Mouse (Mus musculus): ENCODE results near the gene Iqgap1. TPM values are rescaled to one million over a fixed set of nuclear protein-coding genes. Genes with fewer than 3 reads are reported as not detected.
"Not testable (repeated sequence)": the region's sequence is repeated elsewhere in the genome, so short reads cannot be mapped to it uniquely, and the experiment has no call there.

The Iqgap1 gene
- polyA plus RNA-seq, 1 experiment from 2014 or later: 28.0 TPM

DNA sequence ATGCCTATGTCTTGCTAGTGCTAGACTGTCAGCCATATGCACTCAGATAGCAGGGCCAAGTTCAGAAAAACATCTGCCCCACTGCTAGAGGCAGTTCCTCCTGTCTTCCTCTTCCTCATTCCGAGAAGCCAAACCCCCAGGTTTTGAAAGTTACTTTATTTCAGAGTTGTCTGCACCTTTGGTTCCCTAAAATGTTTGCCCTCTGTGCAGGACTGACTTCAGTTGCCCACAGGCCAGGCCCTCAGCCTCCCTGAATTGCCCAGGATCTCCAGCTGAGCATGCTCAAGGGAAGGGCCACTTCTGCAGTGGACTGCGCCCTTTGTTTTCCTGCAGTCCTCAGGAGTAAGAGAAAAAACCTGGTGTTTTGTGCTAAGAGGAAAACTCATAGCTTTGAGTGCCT lies 71.7 kb downstream of the Iqgap1 start:
- H3K4me2 ChIP-seq (ENCODE audit: low read depth, low read length, severe bottlenecking): no peak overlapping the region
- no peaks in the 10 kb centered on the region for H3K4me1 ChIP-seq (replicated peaks; ENCODE audit: control insufficient read depth, insufficient read depth, low read length)
- DNase-seq (ENCODE audit: low spot score) (no peak), ATAC-seq (replicated peaks; ENCODE audit: low FRiP score) (no peak)
- H3K27me3 ChIP-seq (ENCODE audit: control insufficient read depth, insufficient read depth, low read length): no peaks in the 10 kb centered on the region
- no peaks in the 10 kb centered on the region; the same call in 1 of the 2 replicates for H3K36me3 ChIP-seq (ENCODE audit: control insufficient read depth, insufficient read depth, low read length)
- H3K27ac ChIP-seq (ENCODE audit: low read depth, low read length): no peak overlapping the region
- no peak overlapping the region for H3K4me3 ChIP-seq (ENCODE audit: low read depth, low read length)
- no peaks in the 10 kb centered on the region for H3K9me3 ChIP-seq (ENCODE audit: control insufficient read depth, low read length)
- whole genome bisulfite sequencing: 83% methylated on average over 2 of the region's 2 CpGs
- H3K9ac ChIP-seq (ENCODE audit: low read length): no peak overlapping the region

GRCm38 (mm10) chr7:80753613-80754012 lies 72.2 kb downstream of the Iqgap1 start:
- Histone ChIP-seq H3K27me3 (ENCODE audit: control insufficient read depth, insufficient read depth, low read length) (no peaks in the 10 kb centered on the region), H3K36me3 (ENCODE audit: control insufficient read depth, insufficient read depth, low read length) (no peaks in the 10 kb centered on the region; the same call in 1 of the 2 replicates), H3K4me2 (ENCODE audit: low read depth, low read length, severe bottlenecking) (no peak overlapping the region), H3K4me3 (ENCODE audit: low read depth, low read length) (no peak overlapping the region), H3K9ac (ENCODE audit: low read length) (no peak overlapping the region), H3K9me3 (ENCODE audit: control insufficient read depth, low read length) (no peaks in the 10 kb centered on the region), H3K27ac (ENCODE audit: low read depth, low read length) (no peak overlapping the region), H3K4me1 (replicated peaks; ENCODE audit: control insufficient read depth, insufficient read depth, low read length) (no peaks in the 10 kb centered on the region)
- ATAC-seq (replicated peaks; ENCODE audit: low FRiP score) (no peak), DNase-seq (ENCODE audit: low spot score) (no peak)
- WGBS: 93% methylated on average over 2 of the region's 2 CpGs

- no peak for DNase-seq (ENCODE audit: low spot score)
- Histone ChIP-seq H3K4me1 (replicated peaks; ENCODE audit: control insufficient read depth, insufficient read depth, low read length) (peaks cover 13% of the 10 kb centered on the region), H3K9me3 (ENCODE audit: control insufficient read depth, low read length) (no peaks in the 10 kb centered on the region), H3K27me3 (ENCODE audit: control insufficient read depth, insufficient read depth, low read length) (no peaks in the 10 kb centered on the region), H3K4me3 (ENCODE audit: low read depth, low read length) (no peak overlapping the region), H3K27ac (ENCODE audit: low read depth, low read length) (no peak overlapping the region), H3K36me3 (ENCODE audit: control insufficient read depth, insufficient read depth, low read length) (no peaks in the 10 kb centered on the region; the same call in 1 of the 2 replicates), H3K9ac (ENCODE audit: low read length) (no peak overlapping the region), H3K4me2 (ENCODE audit: low read depth, low read length, severe bottlenecking) (no peak overlapping the region)
- no peak for ATAC-seq (replicated peaks; ENCODE audit: low FRiP score)
- 71% methylated on average over 6 of the region's 6 CpGs for WGBS
These were observed 76.2 kb downstream of the Iqgap1 start for GRCm38 (mm10) chr7:80749624-80750023.

DNA sequence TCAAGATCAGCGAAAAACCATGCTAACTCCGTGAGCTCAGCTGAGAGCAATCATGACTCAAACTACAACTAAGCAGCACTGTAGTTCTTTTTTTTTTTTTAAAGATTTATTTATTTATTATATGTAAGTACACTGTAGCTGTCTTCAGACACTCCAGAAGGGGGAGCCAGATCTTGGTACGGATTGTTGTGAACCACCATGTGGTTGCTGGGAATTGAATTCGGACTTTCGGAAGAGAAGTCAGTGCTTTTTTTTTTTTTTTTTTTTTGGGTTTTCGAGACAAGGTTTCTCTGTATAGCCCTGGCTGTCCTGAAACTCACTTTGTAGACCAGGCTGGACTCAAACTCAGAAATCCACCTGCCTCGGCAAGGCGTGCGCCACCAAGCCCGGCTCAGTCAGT lies 76.7 kb downstream of the Iqgap1 start:
- H3K36me3 ChIP-seq (ENCODE audit: control insufficient read depth, insufficient read depth, low read length); H3K9me3 ChIP-seq (ENCODE audit: control insufficient read depth, low read length): not testable (repeated sequence)
- 92% methylated on average over 10 of the region's 10 CpGs for WGBS

DNA sequence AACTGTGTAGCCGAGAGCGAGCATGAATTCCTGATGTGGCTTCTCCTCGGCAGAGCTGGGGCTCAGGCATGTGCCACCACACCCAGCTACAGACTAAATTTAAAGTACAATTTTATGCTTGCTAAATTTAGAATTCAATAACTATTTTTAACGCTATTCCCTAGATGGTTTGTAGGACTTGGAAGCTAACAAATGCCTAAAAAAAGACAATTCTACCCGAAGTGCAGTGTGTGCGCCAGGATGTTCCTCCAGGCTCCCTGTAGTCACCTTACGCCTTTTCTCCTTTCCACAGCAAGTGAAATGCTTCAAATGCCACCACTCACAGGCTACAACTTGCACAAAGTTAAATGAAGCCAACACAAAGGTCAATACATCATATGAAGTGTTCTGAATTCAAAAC lies 78.4 kb downstream of the Iqgap1 start:
- Histone ChIP-seq H3K4me1 (replicated peaks; ENCODE audit: control insufficient read depth, insufficient read depth, low read length) (peaks cover 13% of the 10 kb centered on the region), H3K27ac (ENCODE audit: low read depth, low read length) (peak overlapping the region; percentile 8; the same call in 1 of the 2 replicates), H3K9ac (ENCODE audit: low read length) (no peak overlapping the region), H3K4me2 (ENCODE audit: low read depth, low read length, severe bottlenecking) (no peak overlapping the region), H3K27me3 (ENCODE audit: control insufficient read depth, insufficient read depth, low read length) (no peaks in the 10 kb centered on the region), H3K36me3 (ENCODE audit: control insufficient read depth, insufficient read depth, low read length) (no peaks in the 10 kb centered on the region; the same call in 1 of the 2 replicates), H3K4me3 (ENCODE audit: low read depth, low read length) (no peak overlapping the region), H3K9me3 (ENCODE audit: control insufficient read depth, low read length) (no peaks in the 10 kb centered on the region)
- DNase-seq (ENCODE audit: low spot score) (no peak), ATAC-seq (replicated peaks; ENCODE audit: low FRiP score) (no peak)
- 74% methylated on average over 7 of the region's 7 CpGs for WGBS

More for the DNA sequence above, 76.7 kb downstream of the Iqgap1 start:
- not testable (repeated sequence) for H3K4me3 ChIP-seq (ENCODE audit: low read depth, low read length); H3K27ac ChIP-seq (ENCODE audit: low read depth, low read length); ATAC-seq (replicated peaks; ENCODE audit: low FRiP score); H3K4me2 ChIP-seq (ENCODE audit: low read depth, low read length, severe bottlenecking); DNase-seq (ENCODE audit: low spot score); H3K27me3 ChIP-seq (ENCODE audit: control insufficient read depth, insufficient read depth, low read length); H3K9ac ChIP-seq (ENCODE audit: low read length)
- H3K4me1 ChIP-seq (replicated peaks; ENCODE audit: control insufficient read depth, insufficient read depth, low read length): peaks cover 13% of the 10 kb centered on the region

DNA sequence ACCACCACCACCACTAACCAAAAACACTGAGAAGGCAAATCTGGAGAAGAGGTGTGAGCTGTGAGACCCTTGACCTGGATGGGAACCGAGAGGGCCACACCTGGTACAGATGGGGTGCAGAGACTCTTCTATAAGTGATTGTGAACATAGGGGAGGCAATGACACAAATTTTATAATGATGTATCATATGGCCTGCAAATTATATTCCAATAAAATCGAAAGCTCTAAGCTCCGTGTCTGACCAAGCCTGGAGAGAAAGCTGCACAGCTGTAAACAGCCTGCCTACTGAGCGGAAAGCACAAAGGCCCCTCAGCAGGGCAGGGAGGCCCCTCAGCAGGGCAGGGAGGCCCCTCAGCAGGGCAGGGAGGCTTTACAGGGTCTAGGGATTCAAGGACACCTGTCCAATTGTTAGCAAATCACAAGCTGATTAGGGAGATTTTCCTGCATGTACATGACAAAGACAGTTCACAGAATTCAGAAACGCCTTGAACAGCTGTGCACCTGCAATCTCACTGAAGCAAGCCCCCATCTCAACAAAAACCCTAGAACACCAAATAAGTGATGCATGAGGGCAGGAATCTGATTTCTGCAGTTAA lies 79.5 kb downstream of the Iqgap1 start:
- ATAC-seq (replicated peaks; ENCODE audit: low FRiP score) (peak; percentile 72), DNase-seq (ENCODE audit: low spot score) (peak; percentile 59)
- Histone ChIP-seq H3K9ac (ENCODE audit: low read length) (peak overlapping the region; percentile 4; the same call in 1 of the 2 replicates), H3K4me2 (ENCODE audit: low read depth, low read length, severe bottlenecking) (peak overlapping the region; percentile 3; the same call in 1 of the 2 replicates), H3K27ac (ENCODE audit: low read depth, low read length) (peak overlapping the region; percentile 8), H3K4me1 (replicated peaks; ENCODE audit: control insufficient read depth, insufficient read depth, low read length) (peaks cover 13% of the 10 kb centered on the region), H3K27me3 (ENCODE audit: control insufficient read depth, insufficient read depth, low read length) (no peaks in the 10 kb centered on the region), H3K36me3 (ENCODE audit: control insufficient read depth, insufficient read depth, low read length) (no peaks in the 10 kb centered on the region; the same call in 1 of the 2 replicates), H3K4me3 (ENCODE audit: low read depth, low read length) (no peak overlapping the region), H3K9me3 (ENCODE audit: control insufficient read depth, low read length) (no peaks in the 10 kb centered on the region)
- WGBS: 5% methylated on average over 5 of the region's 5 CpGs

GRCm38 (mm10) chr7:80745746-80746145 lies 80.0 kb downstream of the Iqgap1 start:
- peak overlapping the region; percentile 8; the same call in 1 of the 2 replicates for H3K27ac ChIP-seq (ENCODE audit: low read depth, low read length)
- no peaks in the 10 kb centered on the region for H3K27me3 ChIP-seq (ENCODE audit: control insufficient read depth, insufficient read depth, low read length)
- H3K4me3 ChIP-seq (ENCODE audit: low read depth, low read length): no peak overlapping the region
- no peak overlapping the region; the same call in 1 of the 2 replicates for H3K9ac ChIP-seq (ENCODE audit: low read length)
- DNase-seq (ENCODE audit: low spot score) (no peak), ATAC-seq (replicated peaks; ENCODE audit: low FRiP score) (0 out of 2 replicates have a peak, but pooled peaks have one; percentile 20)
- no peaks in the 10 kb centered on the region; the same call in 1 of the 2 replicates for H3K36me3 ChIP-seq (ENCODE audit: control insufficient read depth, insufficient read depth, low read length)
- H3K4me2 ChIP-seq (ENCODE audit: low read depth, low read length, severe bottlenecking): peak overlapping the region; percentile 3; the same call in 1 of the 2 replicates
- WGBS: 2% methylated on average over 3 of the region's 3 CpGs
- H3K4me1 ChIP-seq (replicated peaks; ENCODE audit: control insufficient read depth, insufficient read depth, low read length): peaks cover 13% of the 10 kb centered on the region
- no peaks in the 10 kb centered on the region for H3K9me3 ChIP-seq (ENCODE audit: control insufficient read depth, low read length)

DNA sequence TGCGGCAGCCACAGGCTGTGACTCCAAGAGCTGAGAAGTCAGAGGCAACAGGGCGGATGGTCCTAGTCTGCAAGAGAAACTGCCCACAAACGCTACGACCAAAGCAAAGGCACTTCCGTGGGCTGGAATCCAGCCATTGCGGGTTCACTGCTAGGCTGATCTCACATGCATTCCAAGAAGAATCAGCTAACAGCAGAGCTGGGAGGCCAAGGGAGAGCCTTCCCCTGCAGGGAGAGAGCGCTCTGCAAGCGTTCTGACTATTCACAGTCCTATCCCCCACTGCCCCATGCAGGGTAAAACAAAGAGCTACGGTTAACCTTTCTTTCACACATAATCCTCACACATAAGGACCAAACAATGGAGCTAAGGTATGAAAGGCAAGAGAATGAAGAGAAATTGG lies 80.5 kb downstream of the Iqgap1 start:
- WGBS: 10% methylated on average over 9 of the region's 9 CpGs
- Histone ChIP-seq H3K4me3 (ENCODE audit: low read depth, low read length) (no peak overlapping the region), H3K9ac (ENCODE audit: low read length) (peak overlapping the region; percentile 9), H3K9me3 (ENCODE audit: control insufficient read depth, low read length) (no peaks in the 10 kb centered on the region), H3K4me1 (replicated peaks; ENCODE audit: control insufficient read depth, insufficient read depth, low read length) (peaks cover 13% of the 10 kb centered on the region), H3K27me3 (ENCODE audit: control insufficient read depth, insufficient read depth, low read length) (no peaks in the 10 kb centered on the region), H3K4me2 (ENCODE audit: low read depth, low read length, severe bottlenecking) (no peak overlapping the region; the same call in 1 of the 2 replicates), H3K36me3 (ENCODE audit: control insufficient read depth, insufficient read depth, low read length) (no peaks in the 10 kb centered on the region; the same call in 1 of the 2 replicates), H3K27ac (ENCODE audit: low read depth, low read length) (peak overlapping the region; percentile 8; the same call in 1 of the 2 replicates)
- DNase-seq (ENCODE audit: low spot score) (peak; percentile 67), ATAC-seq (replicated peaks; ENCODE audit: low FRiP score) (peak; percentile 78)

Measured in forebrain, embryonic 11.5 days (tissue).